Mouse (Mus musculus): ENCODE measurements around the gene Dnah10.
A peak's percentile ranks its signal among the peaks of the same experiment; 100 is the strongest.

The Dnah10 gene

GRCm38 (mm10) chr5:124724997-124725396, at the start of gene Dnah10:
Gene Dnah10 (plus strand): TSS chr5:124725085.
- DNase-seq, result peak; percentile 69

- no peak for DNase-seq
Observed at GRCm38 (mm10) chr5:124713741-124714140, 11.1 kb upstream of the Dnah10 start.

- no peak for DNase-seq
Observed at GRCm38 (mm10) chr5:124715135-124715534, 9.8 kb upstream of the Dnah10 start.

- DNase-seq, result peak; percentile 51
Observed at GRCm38 (mm10) chr5:124717969-124718368, 6.9 kb upstream of the Dnah10 start.

- no peak for DNase-seq
Observed at GRCm38 (mm10) chr5:124718396-124718795, 6.5 kb upstream of the Dnah10 start.

DNA sequence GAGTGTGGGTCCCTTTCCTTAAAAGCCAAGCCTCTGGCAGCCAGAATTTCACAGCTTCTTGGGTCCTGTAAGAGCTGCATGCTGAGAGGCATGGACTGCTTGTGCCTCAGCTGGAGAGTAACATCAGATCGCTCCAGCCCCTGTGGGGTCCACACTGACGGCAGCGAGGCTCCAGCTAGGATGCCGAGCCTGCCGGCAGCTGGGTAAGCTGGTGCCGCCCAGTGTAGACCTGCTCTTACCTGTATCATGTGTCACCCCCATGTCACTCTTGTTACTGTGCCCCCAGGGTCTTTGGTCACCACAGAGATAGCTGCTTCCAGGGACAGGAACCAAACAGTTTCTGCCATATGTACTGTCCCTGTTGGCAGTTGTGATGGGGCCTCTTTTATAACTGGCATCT, 1.8 kb upstream of the Dnah10 start:
- DNase-seq, result no peak

DNA sequence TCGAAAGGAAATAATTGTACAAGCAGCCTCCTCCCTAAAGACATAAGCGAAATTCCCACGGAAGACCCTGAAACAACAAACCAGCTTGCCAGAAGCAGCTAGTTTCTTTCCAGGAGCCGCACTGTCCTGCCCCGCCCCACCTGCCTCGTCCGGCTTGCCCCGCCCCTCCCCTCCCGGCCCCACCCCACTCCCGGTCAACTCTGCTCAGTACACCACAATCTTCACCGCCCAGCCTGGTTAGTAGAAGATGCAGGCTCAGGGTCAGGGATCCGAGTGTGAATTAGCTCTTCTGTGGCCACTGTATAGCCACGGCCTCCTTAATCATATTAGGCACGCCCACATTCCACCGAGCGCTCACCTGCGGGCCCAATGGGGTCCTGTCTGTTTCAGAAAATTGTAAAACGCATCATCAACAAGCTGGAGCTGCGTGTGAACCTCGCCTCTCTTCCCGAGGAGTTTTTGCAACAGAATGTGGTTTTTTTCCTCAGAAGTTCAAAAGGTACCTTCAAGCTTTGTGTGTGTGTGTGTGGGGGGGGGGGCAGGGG, 4.8 kb downstream of the Dnah10 start:
- DNase-seq, result no peak

DNA sequence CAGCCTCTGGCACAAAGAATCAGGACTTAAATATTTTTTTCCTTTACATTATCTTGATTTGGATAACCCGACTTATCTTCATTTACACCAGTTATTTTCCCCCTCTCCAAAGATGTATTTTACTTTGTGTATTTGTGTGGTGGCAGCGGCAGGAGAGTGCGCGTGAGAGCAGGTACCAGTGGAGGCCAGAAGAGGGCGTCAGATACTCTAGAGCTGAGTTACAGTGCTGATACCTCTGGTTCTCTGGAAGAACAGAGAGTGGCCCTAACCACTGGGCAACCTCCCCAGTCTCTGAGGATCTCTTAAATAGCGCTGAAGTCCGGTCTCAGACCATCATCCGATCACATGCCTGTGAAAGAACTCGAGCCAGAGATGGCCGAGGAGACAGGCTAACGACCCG, 9.1 kb downstream of the Dnah10 start:
- no peak for DNase-seq

GRCm38 (mm10) chr5:124741898-124742599, 17.2 kb downstream of the Dnah10 start:
- no peak for DNase-seq

DNA sequence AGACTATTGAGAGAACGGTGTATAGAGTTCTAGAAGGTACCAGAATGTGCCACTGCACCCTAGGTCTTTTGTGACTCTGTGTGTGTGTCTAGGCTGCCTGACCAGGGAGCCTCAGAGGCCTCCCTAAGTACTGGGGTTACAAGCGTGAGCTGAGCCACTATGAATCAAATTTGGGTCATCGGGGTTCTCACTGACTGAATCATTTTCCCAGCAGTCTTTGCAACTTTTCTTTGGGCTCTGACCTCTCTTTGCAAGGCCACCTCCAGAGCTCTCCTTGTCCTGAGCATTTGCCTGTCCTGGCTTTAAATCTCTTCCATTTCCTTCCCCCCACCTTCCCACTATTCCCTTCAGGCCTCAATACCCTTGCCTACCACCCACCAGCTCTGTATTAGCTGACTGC, 19.0 kb downstream of the Dnah10 start:
- DNase-seq, result no peak

- no peak for DNase-seq
Observed at GRCm38 (mm10) chr5:124746220-124746619, 21.3 kb downstream of the Dnah10 start.

GRCm38 (mm10) chr5:124748296-124748695, 23.4 kb downstream of the Dnah10 start:
- no peak for DNase-seq

DNA sequence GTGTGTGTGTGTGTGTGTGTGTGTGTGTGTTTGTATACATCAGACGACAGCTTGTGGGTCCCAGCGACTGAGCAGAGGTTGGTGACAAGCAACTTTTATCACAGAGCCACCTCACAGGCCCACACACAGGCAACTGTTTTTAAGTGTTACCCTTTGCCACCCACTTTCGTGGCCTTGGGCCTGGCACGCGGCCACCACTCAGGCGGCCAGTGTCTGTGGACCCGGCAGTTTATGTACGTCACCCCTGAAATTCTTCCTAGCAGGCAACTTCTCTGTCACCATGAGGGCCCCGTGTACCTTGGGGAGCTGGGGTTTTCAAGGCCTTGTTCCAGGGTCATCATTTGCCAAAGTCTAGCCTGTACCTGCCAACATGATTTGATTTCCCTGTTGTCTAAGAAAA, 26.8 kb downstream of the Dnah10 start:
- DNase-seq, result no peak

- DNase-seq, result no peak
Observed at GRCm38 (mm10) chr5:124761011-124761410, 36.1 kb downstream of the Dnah10 start.

DNA sequence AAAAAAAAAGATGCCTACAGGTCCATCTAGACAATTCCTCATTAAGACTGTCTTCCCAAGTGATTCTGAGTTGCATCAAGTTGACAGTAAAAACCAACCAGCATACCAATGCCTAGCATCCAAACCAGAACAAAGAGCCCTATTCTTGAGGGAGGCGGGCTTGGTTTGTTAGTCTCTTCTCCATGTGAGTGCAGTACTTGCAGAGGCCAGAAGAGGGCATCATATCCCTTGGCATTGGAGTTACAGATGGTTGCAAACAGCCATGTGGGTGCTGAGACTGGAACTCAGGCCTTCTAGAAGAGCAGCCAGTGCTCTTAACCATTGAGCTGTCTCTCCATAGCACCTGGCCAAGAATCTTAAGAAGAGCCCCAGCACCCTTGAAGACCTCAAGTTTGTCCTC, 36.9 kb downstream of the Dnah10 start:
- no peak for DNase-seq

DNA sequence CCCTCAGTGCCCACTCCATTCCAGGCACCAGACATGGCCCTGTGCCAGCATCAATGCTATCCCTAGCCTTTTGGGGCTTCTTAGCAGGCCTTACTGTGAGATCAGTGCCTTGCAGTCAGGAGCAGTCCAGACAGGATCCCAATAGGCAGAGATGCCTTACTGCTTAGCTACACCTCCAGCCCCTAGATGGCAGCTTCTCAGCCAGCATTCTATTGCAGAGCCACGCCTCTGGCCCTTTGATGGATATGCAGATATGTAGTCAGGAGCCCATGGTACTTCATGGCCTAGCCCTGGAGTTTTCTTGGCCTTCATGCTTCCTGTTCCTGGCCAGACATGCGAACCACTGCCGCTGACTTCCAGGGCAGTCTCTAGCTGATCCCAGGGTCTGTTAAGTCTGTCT, 49.7 kb downstream of the Dnah10 start:
- no peak for DNase-seq

GRCm38 (mm10) chr5:124776289-124776688, 51.4 kb downstream of the Dnah10 start:
- DNase-seq, result peak; percentile 10

DNA sequence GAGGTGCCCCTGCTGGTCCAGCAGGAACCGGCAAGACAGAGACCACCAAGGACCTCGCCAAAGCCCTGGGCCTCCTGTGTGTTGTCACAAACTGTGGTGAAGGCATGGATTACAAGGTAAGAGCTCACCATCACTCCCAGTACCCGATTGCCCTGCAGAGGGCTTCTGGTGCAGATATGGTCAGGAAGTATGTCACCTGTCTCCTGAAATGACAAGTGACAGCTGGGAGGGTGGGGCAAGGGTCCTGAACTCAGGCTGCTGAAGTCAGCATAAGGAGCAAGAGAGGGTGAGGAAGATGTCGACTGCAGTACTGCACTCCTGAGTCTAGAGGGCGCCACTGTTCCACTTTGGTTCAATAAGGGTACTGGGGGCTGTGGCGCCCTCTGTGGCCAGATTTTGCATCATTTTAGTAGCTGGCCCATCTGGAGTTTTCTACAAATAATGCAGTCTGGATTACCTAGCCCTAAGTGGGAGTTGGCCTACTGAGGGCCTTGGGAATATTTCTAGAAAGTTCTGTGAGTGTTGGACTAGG, 52.4 kb downstream of the Dnah10 start:
- DNase-seq, result peak; percentile 34

DNA sequence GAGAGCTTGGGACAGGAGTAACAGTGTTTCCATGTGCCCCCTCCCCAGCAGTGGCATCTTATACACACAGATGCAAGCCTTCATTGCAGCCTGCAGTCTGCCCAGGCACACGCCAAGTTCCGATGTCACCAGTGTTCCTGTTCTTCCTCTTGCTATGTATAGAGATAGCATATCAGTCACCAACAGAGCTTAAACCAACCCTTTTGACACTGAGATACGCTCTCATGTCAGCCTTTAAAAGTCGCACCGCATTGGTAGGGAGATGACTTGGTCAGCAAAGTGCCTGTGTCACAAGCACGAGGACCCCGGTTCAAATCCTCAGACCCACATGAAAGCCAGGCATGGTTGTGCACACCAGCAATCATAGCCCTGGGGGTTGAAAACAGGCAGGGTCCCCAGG, 55.0 kb downstream of the Dnah10 start:
- DNase-seq, result no peak

GRCm38 (mm10) chr5:124781696-124782095, 56.8 kb downstream of the Dnah10 start:
- DNase-seq, result no peak

DNA sequence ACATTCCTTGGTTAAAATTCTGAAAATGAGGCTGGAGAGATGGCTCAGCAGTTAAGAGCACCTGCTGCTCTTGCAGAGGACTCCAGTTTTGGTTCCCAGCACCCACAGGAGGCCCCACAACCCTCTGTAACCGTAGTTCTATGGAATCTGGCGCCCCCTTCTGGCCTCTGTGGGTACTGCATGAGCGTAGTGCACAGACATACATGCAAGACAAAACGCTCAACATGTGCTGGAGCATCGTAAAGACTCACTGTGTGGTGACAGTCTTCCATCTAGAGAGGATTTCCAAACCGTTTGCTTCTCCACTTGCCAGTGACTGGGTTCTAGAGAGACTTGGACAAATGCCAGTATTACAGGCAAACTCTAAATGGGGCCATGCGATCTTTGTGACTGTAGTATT, 60.8 kb downstream of the Dnah10 start:
- DNase-seq, result no peak

DNA sequence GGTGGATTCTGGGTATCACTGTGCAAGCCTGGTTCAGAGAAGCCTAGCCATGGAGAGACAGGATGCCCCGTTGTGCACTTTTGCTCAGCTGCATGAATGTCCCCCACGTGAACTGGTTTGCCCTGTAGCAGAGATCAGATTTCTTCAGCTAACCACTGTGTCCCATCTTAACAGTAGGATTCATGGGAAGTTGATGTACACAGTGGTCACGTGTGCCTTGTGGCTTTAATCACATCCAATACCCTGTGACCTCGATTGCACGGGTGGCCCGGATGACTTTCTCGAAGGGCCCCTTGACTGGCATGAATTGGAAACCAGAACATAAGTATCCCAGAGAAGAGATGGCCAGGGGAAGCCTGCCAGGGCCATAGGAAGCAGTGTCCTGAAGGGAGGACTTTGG, 67.2 kb downstream of the Dnah10 start:
- no peak for DNase-seq

DNA sequence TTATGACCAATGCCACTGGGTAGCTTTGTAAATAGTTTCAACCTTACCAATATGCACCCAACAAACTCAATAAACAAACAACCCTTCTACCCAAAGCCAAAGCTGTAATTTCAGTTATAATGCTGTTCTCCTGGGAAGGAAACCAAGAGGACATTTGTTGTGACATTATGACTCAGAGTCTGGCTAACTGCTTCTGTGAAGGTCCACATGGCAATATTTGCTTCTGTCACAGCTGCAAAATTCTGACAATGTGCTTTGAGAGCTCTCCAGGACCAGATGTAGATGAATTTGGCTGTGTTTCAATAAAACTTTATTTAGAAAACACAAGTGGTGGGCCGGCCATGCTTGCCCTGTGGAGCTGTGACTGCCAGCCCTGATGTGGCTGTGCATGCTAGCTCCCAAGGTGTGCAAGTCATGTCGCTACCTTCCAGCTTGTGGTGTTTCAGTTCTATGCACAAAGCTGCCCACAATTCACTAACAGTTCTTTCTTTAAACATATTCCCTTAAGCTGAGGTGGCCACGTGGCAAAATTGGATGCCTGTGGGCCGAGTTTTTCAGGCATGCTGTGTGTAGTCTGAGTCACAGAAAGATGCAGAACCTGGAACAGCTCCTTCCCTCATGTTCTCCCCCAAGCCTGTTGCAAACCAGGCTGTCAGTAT, 85.0 kb downstream of the Dnah10 start:
- DNase-seq, result peak; percentile 77

- DNase-seq, result no peak
Observed at GRCm38 (mm10) chr5:124812466-124812865, 87.6 kb downstream of the Dnah10 start.

Data from right cerebral cortex, adult 18-20 months (tissue).